Mouse (Mus musculus) adrenal gland, postnatal 25 days (tissue): Measurements from ENCODE around the gene Fzd4. TPM values are rescaled to one million over a fixed set of nuclear protein-coding genes. Genes with fewer than 3 reads are reported as not detected.

Experiments used
- DNase-seq: peaks from one replicate; pipeline ENCODE4 v3.0.0; 2021; ENCODE audit warnings: mixed read lengths
- total RNA-seq: library from RNA; stranded (reverse); gene quantifications from 2 replicates; pipeline ENCODE4 v1.2.3, GENCODE M21; 2021

Gene Fzd4
- total RNA-seq, 1 experiment from 2014 or later, result 36.0 TPM

DNA sequence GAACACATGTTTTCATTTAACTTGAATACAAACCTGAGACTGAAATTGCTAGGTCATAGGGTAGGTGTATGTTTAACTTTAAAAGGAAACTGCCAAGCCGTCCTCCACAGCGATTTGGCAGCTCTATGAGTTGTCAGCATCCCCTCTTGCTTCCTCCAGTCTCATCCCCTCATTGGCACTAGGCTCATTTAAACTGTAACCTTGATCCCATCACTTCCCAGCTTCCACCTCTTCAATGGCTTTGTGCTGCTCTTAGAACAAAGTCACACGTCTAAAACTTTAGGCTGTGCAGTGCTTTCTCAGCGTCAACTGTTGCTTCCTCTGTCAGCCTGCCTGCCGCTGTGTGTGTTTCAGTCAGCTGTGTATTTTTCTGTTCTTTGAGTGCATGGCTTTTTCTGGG is 22.9 kb downstream of the Fzd4 start:
- DNase-seq, result no peak

DNA sequence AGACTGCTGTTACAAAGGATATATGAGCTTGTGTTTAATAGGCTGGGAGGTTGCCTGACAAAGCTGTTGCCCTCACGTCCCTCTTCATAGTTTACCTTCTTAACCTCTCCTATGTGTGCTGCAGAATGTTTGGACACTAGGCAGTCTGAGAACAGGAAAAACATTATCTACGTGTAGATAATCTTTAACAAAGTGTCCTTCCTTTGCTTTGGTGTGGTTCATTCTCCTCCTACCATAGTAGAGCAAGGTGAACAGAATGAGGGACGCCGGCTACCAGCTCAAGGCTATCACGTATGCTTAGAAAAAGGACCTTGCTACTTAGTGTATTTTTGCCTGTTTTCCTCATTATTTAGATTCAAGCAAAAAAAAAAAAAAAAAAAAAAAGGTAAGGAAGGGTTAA is 24.6 kb downstream of the Fzd4 start:
- DNase-seq, result no peak

DNA sequence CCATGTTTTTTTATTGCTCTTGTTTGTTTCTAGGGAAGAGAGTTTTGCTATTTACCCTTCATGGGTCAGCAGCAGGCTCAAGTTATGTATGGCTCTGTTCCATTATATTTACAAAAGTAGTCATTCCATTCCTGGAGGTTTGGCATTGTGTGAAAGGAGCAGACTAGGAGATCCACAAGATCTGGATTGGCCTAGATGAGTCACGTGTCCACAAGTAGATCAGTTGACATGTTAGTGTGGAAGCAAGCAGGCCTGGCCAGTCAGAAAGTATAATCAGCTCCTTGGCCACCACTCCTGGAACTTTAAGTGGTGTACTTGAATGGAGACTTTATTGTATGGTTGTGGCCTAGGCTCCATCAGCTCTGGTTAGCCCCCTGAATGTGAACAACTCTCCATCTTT is 25.2 kb downstream of the Fzd4 start:
- no peak for DNase-seq

DNA sequence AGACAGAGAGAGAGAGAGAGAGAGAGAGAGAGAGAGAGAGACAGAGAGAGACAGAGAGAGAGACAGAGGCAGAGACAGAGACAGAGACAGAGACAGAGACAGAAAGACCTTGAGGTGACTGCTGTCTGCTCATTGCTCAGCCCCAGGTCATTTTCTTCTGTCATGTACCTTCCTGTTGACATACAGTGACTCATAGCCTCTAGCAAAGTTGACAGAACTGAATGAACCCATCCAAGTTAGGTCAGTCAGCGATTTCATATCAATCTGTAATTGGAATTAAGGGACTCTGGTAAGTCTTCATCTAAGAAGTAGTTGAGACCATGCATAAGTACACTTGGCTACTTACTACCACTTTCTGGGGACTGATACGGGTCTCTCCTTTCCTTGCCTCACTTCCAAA is 27.0 kb downstream of the Fzd4 start:
- DNase-seq, result no peak

DNA sequence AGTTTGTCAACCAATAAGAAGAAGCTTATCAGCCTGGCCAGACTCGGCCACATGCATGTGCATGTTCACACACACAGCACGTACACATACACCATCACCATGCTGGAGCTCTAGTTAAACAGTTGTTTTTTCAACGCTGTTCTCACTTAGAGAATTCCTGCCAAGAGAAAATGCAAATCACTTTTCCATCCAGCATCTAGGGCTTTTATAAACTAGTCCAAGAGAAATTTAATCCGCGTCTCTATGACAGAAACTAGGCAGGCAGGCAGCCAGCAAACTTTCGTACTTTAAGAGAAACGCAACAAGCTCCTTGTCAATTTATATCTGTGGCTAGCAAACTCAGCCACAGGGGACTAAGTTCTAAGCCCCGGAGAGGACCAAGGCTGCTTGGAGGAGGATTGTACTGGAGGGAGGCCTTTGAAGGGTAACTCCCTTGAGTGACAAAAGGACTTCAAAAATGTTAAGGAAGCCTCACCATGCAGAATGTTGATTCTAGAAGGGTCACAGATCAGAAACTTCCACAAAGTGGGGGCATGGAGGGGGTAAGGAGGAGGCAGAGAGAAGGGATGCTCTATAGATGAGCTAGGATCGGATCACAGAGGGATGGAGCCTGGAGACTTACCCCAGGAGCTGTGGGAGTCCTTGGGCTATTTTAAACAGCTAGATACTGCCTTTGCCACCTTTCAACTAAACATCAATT is 29.2 kb downstream of the Fzd4 start:
- no peak for DNase-seq

DNA sequence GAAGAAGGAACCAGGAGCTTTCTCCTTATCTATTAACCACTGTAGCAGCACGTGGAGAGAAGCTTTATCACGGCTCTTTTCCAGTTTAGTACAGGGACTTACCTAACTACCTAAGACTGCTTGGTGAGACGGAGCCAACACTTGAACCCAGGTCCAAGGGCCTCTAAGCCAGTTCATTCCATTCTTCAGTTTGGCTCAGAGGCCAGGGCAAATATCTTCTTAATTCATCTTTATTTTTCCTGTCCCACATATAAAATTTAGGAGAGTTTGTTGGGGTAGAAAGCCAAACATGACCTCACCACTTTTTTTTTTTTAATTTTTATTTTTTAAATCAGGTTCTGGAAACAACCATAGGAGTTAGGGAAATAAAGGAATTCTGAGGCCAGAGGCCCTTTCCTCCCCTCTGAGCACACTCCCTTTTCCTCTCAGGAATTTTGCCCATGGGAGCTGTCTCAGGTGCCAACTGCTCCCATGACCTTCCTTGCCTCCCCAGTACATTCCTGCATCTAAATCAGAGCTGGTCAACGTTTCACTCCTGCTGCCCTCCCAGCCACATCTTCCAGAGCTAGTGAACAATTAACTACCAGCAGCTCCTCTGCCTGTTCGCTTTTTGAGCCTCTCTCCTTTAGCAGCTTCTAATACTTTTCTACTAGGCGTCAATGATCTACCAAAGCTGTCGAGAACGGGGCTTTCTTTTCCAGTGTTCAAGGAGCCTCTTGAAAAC is 29.9 kb downstream of the Fzd4 start:
- DNase-seq, result no peak

DNA sequence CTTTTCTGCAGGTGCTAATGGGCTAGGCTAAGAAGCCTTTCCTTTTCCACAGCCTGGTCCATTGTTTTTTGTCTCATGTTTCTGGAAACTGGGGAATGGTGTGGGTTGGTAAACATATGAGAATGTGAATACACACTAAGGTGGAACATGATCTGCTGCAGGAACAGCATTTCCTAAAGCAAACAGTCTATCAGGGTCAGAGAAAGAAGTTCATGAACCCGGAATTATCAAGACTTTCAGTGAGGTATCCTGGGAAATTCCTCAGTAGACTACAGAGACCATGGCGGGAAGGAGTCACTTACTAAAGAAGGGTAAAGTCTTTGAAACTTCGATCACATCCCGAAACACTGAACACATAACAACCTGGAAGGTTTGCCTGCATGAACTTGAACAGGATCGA is 32.2 kb downstream of the Fzd4 start:
- DNase-seq, result no peak

DNA sequence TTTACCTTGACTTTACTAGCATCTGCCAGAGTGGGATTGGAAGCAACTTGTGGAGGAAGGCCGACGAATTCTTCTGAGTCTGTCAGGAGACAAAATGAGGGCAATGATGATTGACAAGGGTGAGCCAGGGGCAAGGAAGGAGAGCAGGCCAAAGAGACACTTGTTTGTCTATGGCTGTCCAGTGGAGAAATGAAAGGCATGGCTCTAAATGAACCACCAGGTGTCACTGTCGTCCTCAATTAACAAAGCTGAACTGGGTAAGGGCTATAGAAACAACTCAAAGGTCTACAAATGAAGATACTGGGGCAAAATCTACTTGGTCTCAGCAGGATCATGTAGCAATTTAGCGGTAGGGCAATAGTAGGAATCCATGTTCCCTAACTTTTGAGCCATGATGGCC is 33.4 kb downstream of the Fzd4 start:
- no peak for DNase-seq

DNA sequence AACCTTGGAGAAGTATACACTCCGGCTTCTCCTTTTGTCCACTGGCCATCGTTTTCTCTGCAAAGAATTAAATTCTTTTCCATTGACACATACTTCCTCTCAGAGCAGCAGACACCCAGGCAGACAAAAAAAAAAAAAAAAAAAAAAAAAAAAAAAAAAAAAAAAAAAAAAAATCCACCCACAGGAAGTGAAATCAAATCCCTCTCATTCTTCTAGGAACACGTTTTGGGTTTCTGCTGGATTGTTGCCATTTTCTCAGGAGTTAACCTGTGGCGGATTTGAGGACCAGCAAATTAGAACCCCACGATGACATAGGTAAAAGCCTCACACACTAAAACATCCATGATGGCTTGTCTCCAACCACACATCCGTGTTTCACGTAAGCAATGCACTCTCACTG is 37.1 kb downstream of the Fzd4 start:
- no peak for DNase-seq

DNA sequence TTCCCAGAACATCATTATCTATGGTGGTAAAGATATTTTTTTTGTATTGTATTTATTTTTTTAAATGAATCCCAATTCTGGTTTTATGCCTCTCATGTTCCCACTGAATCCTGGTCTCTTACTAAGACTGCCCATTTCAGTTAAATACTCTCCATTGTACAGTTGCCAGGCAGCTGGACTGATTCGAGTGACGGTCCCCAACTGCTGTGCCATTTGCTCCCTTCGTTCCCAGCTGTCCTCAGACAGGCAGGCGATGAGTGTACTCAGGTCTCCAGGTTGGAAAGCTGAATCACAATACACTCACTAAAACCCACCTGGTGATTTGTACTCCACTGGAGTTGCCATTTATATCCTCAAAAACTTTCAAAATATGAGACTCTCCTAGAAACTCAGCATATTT is 38.1 kb downstream of the Fzd4 start:
- DNase-seq, result no peak

DNA sequence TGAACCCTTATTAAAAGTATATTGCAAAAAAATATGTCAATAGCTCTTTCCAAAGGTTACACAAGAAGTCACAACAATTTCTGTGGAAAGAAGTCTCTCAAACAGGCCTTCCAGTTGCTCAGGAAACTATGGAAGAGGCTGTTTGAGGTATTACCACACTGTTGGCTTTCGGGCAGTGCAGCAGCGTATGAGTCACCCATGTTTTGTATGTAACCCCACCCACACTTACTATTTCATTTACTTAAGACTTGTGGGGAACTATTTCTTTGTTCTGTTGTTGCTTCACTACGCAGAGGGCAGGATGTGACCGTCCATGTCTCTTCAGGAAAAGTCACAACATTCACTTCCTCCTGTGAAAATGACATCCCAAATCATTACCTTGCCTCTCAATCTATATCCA is 41.0 kb downstream of the Fzd4 start:
- DNase-seq, result no peak

DNA sequence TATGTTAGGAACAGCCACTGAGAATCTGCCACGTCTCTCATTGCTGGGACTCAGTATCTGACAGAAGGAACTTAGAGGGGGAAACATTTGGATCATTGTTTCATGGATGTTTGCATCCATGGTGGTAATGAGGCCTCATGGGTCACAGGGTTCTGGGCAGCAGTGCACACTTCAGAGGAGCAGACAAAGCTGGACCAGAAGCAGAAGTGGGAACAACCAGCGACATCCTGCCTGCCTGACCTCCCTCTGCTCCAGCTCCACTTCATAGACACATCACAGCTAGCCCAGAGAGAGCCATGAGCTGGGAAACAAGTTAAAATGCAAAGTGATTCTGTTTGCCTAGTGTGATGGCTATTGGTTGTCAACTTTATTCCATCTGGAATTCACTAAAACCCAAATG is 46.2 kb downstream of the Fzd4 start:
- no peak for DNase-seq

DNA sequence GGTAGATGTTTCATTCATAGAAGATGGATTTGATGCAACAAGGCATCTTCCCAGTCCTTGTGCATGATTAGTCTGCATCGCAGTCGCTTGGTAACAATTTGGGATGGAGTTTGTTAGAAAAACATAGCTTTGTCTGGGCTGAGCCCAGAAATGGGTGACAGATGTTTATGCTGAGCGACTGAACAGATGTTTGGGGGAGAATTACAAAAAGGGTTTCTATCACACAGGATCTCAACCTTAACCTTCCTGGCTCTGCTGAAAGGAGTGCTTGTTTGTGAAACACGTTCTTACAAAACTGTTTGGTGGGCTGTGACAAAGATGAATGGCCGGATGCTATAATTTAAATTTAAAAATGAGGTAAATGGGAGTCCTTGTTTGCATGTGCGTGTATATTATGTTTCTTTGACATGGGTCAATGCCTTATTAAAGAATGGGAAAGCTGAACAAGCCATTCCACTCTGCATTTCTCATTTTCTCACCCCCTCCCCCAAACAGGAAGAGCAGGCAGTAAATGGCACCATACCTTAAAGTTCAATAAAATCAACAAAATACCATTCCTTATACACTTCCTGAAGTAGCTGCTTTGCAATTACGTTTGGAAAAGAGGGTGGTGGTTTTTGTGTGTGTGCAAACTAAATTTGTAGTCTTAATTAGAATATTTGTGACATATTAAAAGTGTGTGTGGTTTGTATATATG is 52.4 kb downstream of the Fzd4 start:
- DNase-seq, result no peak

DNA sequence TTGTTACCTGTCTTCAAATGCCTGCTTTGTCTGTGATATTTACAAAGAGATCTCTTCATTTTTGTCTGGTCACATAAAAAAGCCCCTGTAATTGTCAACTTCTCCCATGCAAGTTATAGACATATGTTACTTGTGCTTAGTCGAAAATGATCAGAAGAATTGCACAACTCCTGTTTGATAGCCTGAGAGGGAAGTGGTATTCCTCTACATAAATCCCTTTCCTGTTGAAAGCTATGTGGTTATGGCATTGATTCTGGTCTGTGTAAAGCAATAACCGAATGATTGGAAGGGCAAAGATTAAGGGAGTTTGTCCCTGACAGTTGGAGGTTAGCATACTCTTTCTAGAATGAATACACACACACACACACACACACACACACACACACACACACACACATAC is 55.5 kb downstream of the Fzd4 start:
- no peak for DNase-seq

DNA sequence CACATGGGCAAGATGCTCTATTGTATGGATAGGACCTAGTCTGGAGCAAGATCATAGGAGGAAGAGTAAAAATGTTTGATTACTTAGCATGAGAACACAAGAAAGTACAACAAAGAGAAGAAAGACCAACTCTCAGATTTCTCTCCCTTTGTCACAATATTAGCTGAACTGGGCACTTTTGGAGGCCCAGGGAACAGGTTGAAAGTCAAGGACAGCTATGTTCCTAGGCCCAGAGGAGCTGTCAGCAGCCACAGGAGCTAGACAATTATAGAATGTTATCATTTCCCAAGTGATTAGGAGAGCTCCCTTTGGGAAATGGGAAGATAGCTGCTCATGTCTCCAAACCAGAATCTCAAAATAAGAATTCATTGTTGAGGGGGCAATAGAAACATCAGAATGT is 56.8 kb downstream of the Fzd4 start:
- DNase-seq, result no peak

DNA sequence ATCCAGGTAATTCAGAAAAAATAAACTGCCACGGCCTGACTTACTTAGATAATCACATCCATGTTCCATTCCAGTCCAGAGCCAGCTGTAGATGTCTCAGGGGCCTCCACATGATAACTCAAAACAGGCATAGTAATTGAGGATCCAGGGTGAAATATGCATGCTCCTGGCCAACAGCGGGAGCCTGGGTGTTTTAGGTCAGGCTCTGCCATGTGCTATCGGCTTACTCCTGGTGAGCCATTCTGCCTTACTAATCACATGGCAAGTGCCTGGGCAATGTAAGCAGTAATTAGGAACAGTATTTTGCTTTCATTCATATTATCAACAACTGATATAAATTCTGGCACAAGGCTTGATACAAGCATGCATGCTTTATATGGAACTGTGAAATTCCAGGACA is 57.2 kb downstream of the Fzd4 start:
- DNase-seq, result no peak

Other genes with a start within 250 kb of the Fzd4 start
- gene Tmem135, start 133 bp upstream of the Fzd4 start, total RNA-seq, result 113 and 135 TPM in 2 replicates
- gene Prss23, start 122.8 kb downstream of the Fzd4 start, total RNA-seq, result 8.3 and 9.5 TPM in 2 replicates
- gene Me3, start 228.0 kb downstream of the Fzd4 start, total RNA-seq, result 21.4 and 24.2 TPM in 2 replicates